Mouse (Mus musculus) lung, embryonic 15.5 days (tissue): ENCODE measurements around the gene Mark1. TPM values are rescaled to one million over a fixed set of nuclear protein-coding genes. Genes with fewer than 3 reads are reported as not detected.

ENCODE experiments used
- polyA plus RNA-seq: library from polyadenylated mRNA; unstranded; fragments of >200 nt; fragmentation: Nextera tagmentation; extraction: Ambion mirVana; gene quantifications from 2 replicates; pipeline ENCODE4 v1.2.1, GENCODE M21; 2015

Gene Mark1
- polyA plus RNA-seq, 1 experiment from 2014 or later = 2.7 TPM

Other genes with a start within 250 kb of the Mark1 start
- 0.11 and 0.23 TPM in 2 replicates for gene Marc1, start 188.3 kb downstream of the Mark1 start, polyA plus RNA-seq
- gene Marc2, start 153.1 kb downstream of the Mark1 start, polyA plus RNA-seq = 150 and 160 TPM in 2 replicates
- 2.7 TPM in 2 replicates for gene C130074G19Rik, start 116.4 kb downstream of the Mark1 start, polyA plus RNA-seq
- gene Rab3gap2, start 204.5 kb upstream of the Mark1 start, polyA plus RNA-seq = 20.8 and 20.9 TPM in 2 replicates